Mouse (Mus musculus) B cell, adult 2 months (primary cell): ENCODE results near the gene Cass4.

Experiments used
- DNase-seq, 2 experiments: peaks; one replicate each; pipeline ENCODE4 v3.0.0; 2022

Gene Cass4

GRCm38 (mm10) chr2:172445617-172446016 lies 52.0 kb downstream of the Cass4 start:
- DNase-seq: no peak

GRCm38 (mm10) chr2:172447317-172447716 lies 53.7 kb downstream of the Cass4 start:
- DNase-seq: peak; percentile 69 to 71

GRCm38 (mm10) chr2:172448329-172448728 lies 54.7 kb downstream of the Cass4 start:
- DNase-seq: no peak

- DNase-seq: no peak
These were observed 57.0 kb downstream of the Cass4 start for GRCm38 (mm10) chr2:172450640-172451039.

- no peak for DNase-seq
These were observed 58.4 kb downstream of the Cass4 start for GRCm38 (mm10) chr2:172452031-172452430.

- no peak for DNase-seq
These were observed 58.9 kb downstream of the Cass4 start for GRCm38 (mm10) chr2:172452458-172452857.

GRCm38 (mm10) chr2:172458496-172458895 lies 64.9 kb downstream of the Cass4 start, which contains the start of gene Gcnt7:
Gcnt7 (minus strand) TSS chr2:172458596.
- no peak for DNase-seq

GRCm38 (mm10) chr2:172460647-172461046 lies 67.1 kb downstream of the Cass4 start:
- DNase-seq: no peak

GRCm38 (mm10) chr2:172462813-172463212 lies 69.2 kb downstream of the Cass4 start:
- DNase-seq: no peak

GRCm38 (mm10) chr2:172466427-172467132 lies 73.0 kb downstream of the Cass4 start:
- DNase-seq: no peak

- no peak for DNase-seq
These were observed 73.6 kb downstream of the Cass4 start for GRCm38 (mm10) chr2:172467206-172467605.

- no peak for DNase-seq
These were observed 74.8 kb downstream of the Cass4 start for GRCm38 (mm10) chr2:172468346-172468819.

GRCm38 (mm10) chr2:172472318-172472717 lies 78.7 kb downstream of the Cass4 start, which contains the start of gene Fam209:
Fam209 (plus strand) TSS chr2:172472520.
- DNase-seq: no peak

- DNase-seq: no peak
These were observed 80.0 kb downstream of the Cass4 start for GRCm38 (mm10) chr2:172473591-172473990.

GRCm38 (mm10) chr2:172474970-172475369 lies 81.4 kb downstream of the Cass4 start:
- peak; percentile 53 to 60 for DNase-seq

- no peak for DNase-seq
These were observed 83.2 kb downstream of the Cass4 start for GRCm38 (mm10) chr2:172476707-172477260.

GRCm38 (mm10) chr2:172477350-172477749 lies 83.8 kb downstream of the Cass4 start:
- DNase-seq: no peak

GRCm38 (mm10) chr2:172477860-172478259 lies 84.3 kb downstream of the Cass4 start:
- peak; percentile 36 to 41 for DNase-seq

GRCm38 (mm10) chr2:172480296-172480695 lies 86.7 kb downstream of the Cass4 start:
- no peak for DNase-seq

GRCm38 (mm10) chr2:172481654-172482385 lies 88.2 kb downstream of the Cass4 start:
- DNase-seq: no peak
